Mouse (Mus musculus) spleen, adult 2 months (tissue): ENCODE results near the gene Dhx34.
A peak's percentile ranks its signal among the peaks of the same experiment; 100 is the strongest.

ENCODE experiments used
- CTCF ChIP-seq: fragments of 200-500 bp; IDR thresholded peaks from 2 replicates; pipeline ENCODE4 v1.5.1; 2011; ENCODE audit warnings: mild to moderate bottlenecking, inconsistent platforms; ENCODE audit not compliant: insufficient read depth, insufficient read length, insufficient replicate concordance; ENCODE audit errors: extremely low read depth
- POLR2A ChIP-seq: fragments of 200-500 bp; IDR thresholded peaks from 2 replicates; pipeline ENCODE4 v1.6.1; 2011; ENCODE audit warnings: low read depth, low read length, inconsistent platforms

DNA sequence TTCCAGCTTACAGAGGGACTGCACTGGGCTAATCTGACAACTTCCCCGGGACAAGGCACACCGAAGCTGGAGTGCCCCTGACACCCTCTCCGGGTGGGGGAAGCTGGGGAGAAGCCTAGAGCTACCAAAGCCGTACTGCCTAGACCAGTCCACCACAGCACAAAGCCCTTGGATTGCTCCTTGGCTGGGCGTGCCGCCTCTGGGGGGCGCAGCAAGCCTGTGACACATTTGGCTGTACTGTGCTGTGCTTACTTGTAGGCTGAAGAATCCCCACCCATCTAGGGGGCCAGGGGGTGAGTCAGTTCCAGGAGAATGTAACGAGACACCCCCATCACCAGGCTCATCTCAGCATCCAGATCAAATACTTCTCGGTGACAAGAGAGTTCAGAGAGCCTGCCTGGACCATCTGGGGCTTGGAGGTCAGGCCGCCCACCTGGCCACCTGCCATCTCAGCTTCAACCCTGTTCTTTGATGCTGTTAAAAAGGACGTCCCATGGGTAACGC is 10.9 kb downstream of the Dhx34 start:
- TF ChIP-seq CTCF (peak; percentile 52; the same call in 1 of the 2 replicates), POLR2A (no peak)
